Mouse (Mus musculus) cerebellum, postnatal 10 days (tissue): ENCODE results near the gene Hist1h4i.
"Not testable (repeated sequence)": the region's sequence is repeated elsewhere in the genome, so short reads cannot be mapped to it uniquely, and the experiment has no call there.

Experiments
- DNase-seq, 2 experiments: peaks; one replicate each; pipeline ENCODE4 v3.0.0; 2021; ENCODE audit warnings: mixed read lengths in 2 of 2

Hist1h4i gene

GRCm38 (mm10) chr13:22041142-22041536 lies at the start of gene Hist1h4i:
Hist1h4i (minus strand) TSS chr13:22041362.
- peak; percentile 99 for DNase-seq

DNA sequence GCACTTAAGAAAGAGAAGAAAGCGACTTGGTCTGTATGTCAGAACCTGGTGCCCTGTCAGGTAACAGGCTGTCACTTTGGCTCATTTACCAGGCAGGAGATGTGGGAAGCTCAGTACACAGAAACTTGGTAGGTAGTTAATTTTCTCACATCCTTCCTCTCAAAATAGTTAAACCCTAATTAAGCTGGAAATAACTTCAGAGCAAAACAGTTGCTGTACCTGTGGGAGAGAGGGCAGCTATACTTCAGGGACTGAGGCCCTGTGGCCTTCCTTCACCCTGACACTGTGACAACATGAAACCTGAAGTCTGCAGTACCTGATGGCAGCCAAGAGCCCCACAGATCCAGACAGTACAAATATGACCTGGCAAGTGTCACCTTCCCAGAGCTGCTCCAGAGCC lies 43.0 kb upstream of the Hist1h4i start, which contains the start of gene Vmn1r188:
Gene Vmn1r188 (plus strand): TSS at position 301 of the 400 bp plus-strand sequence.
- not testable (repeated sequence) for DNase-seq

- DNase-seq = no peak
Observed at GRCm38 (mm10) chr13:22063468-22063867, 22.3 kb upstream of the Hist1h4i start.

- DNase-seq = no peak
Observed at GRCm38 (mm10) chr13:22061422-22061821, 20.3 kb upstream of the Hist1h4i start.

DNA sequence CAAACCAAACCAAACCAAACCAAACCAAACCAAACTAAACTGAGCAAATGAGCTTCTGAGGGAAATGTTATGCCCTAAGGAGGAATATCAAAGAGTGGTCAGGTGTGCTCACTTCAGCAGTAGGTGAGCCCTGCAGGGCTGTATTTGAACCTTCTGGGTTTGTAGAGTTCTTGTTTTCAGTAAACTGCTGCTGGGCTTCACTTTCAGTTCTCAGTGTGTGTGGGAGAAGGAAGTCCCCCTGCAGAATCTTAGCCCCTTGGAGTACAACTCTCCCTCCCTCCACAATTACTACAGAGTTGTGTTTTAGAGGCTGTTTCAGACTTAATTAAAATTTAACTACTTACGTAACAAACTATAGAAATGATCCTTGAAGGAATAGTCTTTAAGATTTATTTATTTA lies 12.6 kb upstream of the Hist1h4i start:
- DNase-seq = no peak

DNA sequence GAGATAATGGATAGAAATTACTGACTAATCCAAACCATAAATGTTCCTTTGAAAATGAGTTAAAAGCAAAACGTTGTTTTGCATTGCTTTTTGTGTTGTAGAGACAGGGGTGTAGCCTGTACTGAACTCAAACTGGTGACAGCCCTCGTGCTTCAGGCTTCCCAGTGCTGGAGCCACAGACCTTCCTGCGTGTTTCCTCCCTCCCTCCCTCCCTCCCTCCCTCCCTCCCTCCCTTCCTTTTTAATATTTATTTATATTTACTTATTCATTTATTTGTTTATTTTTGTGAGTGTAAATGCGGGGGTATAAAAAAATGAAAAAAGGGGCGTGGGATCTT lies 10.3 kb upstream of the Hist1h4i start:
- no peak for DNase-seq

- peak; percentile 93 to 95 for DNase-seq
Observed at GRCm38 (mm10) chr13:22050591-22051522, 9.7 kb upstream of the Hist1h4i start.

DNA sequence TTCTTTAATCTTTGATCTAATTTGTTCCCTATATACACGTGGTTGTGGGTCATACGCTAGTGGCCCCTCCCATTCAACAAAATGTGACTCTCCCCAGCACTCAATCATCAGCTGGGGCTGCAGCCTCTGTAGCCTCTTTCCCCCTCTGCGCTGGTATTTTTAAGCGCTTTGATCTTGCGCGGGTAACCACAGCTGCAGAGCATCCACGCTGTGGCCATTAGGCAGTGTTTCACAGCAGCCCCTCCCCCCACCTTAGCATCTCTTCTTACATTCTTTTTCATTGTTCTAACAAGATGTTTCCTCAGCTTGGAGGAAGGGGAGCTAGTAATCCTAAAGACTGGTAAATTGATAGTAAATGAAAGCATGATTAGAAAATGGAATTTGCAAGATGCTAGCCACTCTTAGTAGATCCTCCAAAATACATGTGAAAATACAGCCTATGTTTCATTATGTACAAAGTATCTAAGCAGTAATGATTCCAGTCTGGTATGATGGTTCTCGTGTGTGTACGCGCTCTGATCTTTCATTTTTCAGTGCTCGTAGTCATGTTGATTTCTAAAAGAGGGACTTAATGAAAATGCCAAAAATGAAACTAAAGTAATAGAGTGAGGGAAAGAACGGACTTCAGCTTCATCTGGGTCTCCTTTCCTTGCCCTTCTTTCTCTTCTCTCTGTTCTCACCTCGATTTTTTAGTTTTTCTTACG lies 8.7 kb upstream of the Hist1h4i start:
- DNase-seq = peak; percentile 54 to 65

DNA sequence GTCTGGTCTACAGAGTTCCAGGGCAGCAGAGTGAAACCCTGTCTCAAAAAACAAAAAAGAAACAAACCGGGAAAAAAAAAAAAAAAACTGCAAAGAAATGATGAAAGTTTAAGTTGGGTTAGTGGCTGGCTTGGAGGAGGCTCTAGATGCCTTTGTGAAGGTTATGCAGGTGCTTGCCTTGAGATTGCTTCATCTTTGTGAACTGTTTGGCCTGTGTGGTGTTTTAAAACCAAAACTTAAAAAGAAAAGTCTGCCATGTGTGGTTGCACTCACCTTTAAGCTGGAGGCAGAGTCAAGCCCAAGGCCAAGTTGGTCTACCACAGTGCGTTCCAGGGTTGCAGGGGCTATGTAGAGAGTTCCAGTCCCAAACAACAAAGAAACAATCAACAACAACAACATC lies 7.9 kb upstream of the Hist1h4i start:
- DNase-seq = peak in 1 of 2 experiments; percentile 0

- peak in 1 of 2 experiments; percentile 1 for DNase-seq
Observed at GRCm38 (mm10) chr13:22045311-22045710, 4.1 kb upstream of the Hist1h4i start.

GRCm38 (mm10) chr13:22044432-22045155 lies 3.4 kb upstream of the Hist1h4i start:
- peak in 1 of 2 experiments; percentile 0 for DNase-seq

GRCm38 (mm10) chr13:22043503-22044431 lies 2.6 kb upstream of the Hist1h4i start:
- peak; percentile 17 to 75 for DNase-seq

DNA sequence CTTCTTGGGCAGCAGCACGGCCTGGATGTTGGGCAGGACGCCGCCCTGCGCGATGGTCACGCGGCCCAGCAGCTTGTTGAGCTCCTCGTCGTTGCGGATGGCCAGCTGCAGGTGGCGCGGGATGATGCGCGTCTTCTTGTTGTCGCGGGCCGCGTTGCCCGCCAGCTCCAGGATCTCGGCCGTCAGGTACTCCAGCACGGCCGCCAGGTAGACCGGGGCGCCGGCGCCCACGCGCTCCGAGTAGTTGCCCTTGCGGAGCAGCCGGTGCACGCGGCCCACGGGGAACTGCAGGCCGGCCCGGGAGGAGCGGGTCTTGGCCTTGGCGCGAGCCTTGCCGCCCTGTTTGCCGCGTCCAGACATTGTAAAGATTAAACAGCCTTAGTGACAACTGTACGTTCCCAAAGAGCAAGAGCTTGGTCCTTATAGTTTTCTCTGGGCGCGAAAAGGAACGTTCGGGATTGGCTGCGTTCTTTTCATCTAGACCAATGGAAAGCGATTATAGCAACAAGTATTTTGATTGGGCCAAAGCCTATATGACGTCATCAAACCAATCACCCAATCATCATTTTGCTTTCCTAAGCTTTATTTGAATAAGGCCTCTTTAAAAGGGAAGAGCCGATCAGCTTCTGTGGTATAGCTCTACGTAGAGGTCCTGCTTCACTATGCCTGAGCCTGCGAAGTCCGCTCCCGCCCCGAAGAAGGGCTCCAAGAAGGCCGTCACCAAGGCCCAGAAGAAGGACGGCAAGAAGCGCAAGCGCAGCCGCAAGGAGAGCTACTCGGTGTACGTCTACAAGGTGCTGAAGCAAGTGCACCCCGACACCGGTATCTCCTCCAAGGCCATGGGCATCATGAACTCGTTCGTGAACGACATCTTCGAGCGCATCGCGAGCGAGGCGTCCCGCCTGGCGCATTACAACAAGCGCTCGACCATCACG lies 1.7 kb upstream of the Hist1h4i start, which contains the start of the genes Hist1h2ag and Hist1h2bj:
Gene Hist1h2ag (minus strand): TSS at position 377 of the 935 bp plus-strand sequence.
Gene Hist1h2bj (plus strand): TSS at position 647 of the 935 bp plus-strand sequence.
- peak; percentile 90 to 93 for DNase-seq

DNA sequence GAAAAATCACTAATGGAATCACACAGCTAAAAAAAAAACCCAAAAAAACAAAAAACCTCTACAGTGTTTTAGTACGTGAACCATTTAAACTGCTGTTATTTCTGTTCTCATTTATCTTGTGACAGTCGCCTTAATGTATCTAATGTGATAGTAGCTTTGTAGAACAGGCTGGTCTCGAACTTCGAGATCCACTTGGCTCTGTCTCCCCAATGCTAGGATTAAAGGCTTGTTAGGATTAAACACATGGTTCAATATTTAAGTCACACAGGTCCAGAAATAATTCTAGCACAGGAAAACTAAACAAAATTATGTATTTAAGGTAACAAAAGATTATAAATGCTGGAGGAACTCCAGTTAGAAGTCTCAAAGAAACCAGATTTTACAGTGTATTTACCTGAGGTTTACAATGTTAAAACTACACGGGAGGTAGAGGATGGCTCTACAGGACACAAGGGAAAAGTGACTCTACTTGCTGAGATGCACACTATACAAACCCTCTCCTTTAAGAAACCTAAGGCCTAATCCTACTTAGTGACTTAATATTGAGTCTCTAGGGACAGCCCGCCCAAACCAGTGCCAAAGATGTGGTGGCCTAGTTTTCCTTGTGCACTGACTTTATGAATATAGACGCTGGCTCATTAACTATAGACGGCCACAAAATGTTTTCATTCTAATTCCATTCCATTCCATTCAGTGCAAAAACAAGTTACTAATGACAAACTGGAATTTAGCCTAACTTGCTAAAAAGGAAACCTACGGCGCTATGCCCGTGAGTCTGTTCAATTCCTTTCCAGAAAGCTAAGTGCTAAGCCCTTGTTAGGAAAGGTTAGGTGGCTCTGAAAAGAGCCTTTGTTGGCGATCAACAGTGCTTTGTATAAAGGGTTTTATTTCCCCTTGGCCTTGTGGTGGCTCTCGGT lies 747 bp upstream of the Hist1h4i start:
- peak; percentile 36 to 52 for DNase-seq

- DNase-seq = peak; percentile 20 to 42
Observed at GRCm38 (mm10) chr13:22040464-22041141, 559 bp downstream of the Hist1h4i start.

DNA sequence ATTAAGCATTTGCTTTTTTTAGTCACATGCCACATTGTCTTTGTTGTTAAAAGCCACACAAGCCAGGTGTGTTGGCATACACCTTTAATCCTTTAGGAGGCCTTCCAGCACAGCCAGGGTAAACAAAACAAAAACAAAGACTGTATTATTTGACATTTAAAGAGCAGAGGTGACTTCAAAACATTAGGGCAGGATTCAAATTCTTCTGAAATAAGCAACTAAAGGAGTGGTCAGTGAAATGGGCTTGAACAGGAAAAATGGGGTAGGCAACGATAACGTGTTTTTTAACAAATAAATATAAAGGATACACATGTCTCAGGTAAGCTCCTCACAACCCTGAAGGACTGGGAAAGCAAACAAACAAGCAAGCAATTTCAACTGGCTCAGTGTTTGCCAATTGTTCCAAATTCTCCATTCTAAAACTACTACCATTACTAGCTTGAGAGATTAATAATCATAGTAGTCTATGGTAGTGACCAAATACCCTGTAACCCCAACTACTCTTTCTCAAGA lies 1.2 kb downstream of the Hist1h4i start:
- no peak for DNase-seq

GRCm38 (mm10) chr13:22039364-22039763 lies 1.8 kb downstream of the Hist1h4i start:
- no peak for DNase-seq

- DNase-seq = no peak
Observed at GRCm38 (mm10) chr13:22037415-22037814, 3.7 kb downstream of the Hist1h4i start.

GRCm38 (mm10) chr13:22036986-22037385 lies 4.2 kb downstream of the Hist1h4i start:
- DNase-seq = no peak
